Mouse (Mus musculus): ENCODE results near the gene Ctnnal1.
A peak's percentile ranks its signal among the peaks of the same experiment; 100 is the strongest.

The Ctnnal1 gene

GRCm38 (mm10) chr4:56802669-56803150 lies 62.3 kb downstream of the Ctnnal1 start:
- no peak for DNase-seq (ENCODE audit: low spot score)

GRCm38 (mm10) chr4:56801907-56802668 lies 62.9 kb downstream of the Ctnnal1 start, which contains the start of the genes Elp1 and Fam206a:
Gene Elp1, minus strand, starts transcription at chr4:56802331.
Gene Fam206a, plus strand, starts transcription at chr4:56802345.
- peak; percentile 94 for DNase-seq (ENCODE audit: low spot score)

GRCm38 (mm10) chr4:56791373-56791772 lies 73.6 kb downstream of the Ctnnal1 start:
- DNase-seq (ENCODE audit: low spot score) = no peak

- DNase-seq (ENCODE audit: low spot score) = no peak
These were observed 93.9 kb downstream of the Ctnnal1 start for GRCm38 (mm10) chr4:56771065-56771464.

GRCm38 (mm10) chr4:56768913-56769312 lies 96.1 kb downstream of the Ctnnal1 start:
- DNase-seq (ENCODE audit: low spot score) = no peak

GRCm38 (mm10) chr4:56767861-56768284 lies 97.1 kb downstream of the Ctnnal1 start:
- DNase-seq (ENCODE audit: low spot score) = no peak

Measured in yolk sac, embryonic 10.5 days (tissue).